Mouse (Mus musculus): ENCODE data around the gene Pde9a.

DNA sequence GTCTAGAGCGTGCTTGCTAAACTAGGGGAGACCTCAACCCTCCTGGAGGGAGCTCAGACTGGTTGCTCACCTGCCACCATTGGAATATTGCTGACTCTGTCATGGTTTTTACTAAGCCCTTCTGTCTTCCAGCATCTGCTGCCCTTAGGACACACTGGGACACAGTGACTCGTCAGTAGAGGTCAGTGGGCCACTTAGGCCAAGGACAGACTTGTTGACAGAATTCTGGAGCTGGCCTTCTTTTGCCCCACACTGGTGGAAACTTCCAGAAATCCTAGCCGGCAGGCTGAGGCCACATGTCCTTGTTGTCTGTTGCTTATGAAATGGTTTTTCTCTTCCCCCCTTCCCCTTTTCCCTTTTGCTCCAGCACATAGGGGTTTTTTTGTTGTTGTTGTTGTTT, 15.2 kb downstream of the Pde9a start:
- no peak for TF ChIP-seq CTCF (IDR thresholded peaks at IDR 0.05; ENCODE audit: low read depth, low read length)
- no peak for TF ChIP-seq POLR2A (IDR thresholded peaks at IDR 0.05; ENCODE audit: borderline replicate concordance, low read depth, low read length)

Data from bone marrow macrophage, adult 2 months (primary cell).